Mouse (Mus musculus) ZHBTc4 (cell line): ENCODE results near the gene Nhlrc1.

ENCODE experiments used
- DNase-seq: peaks from one replicate; pipeline ENCODE4 v3.0.0-alpha.2; 2011; ENCODE audit warnings: low read depth, low spot score

Gene Nhlrc1

GRCm38 (mm10) chr13:47013740-47014139, 910 bp downstream of the Nhlrc1 start:
- DNase-seq: no peak

GRCm38 (mm10) chr13:47001590-47001989, 13.1 kb downstream of the Nhlrc1 start:
- peak; percentile 43 for DNase-seq

GRCm38 (mm10) chr13:46999498-46999897, 15.2 kb downstream of the Nhlrc1 start:
- DNase-seq: no peak

- DNase-seq: no peak
These were observed 17.3 kb downstream of the Nhlrc1 start for GRCm38 (mm10) chr13:46997355-46997754.

- no peak for DNase-seq
These were observed 21.4 kb downstream of the Nhlrc1 start for GRCm38 (mm10) chr13:46993274-46993551.

- DNase-seq: no peak
These were observed 22.0 kb downstream of the Nhlrc1 start for GRCm38 (mm10) chr13:46992516-46993273.

- DNase-seq: no peak
These were observed 24.2 kb downstream of the Nhlrc1 start for GRCm38 (mm10) chr13:46990376-46991011.

- DNase-seq: no peak
These were observed 26.7 kb downstream of the Nhlrc1 start for GRCm38 (mm10) chr13:46987941-46988340.

- no peak for DNase-seq
These were observed 28.4 kb downstream of the Nhlrc1 start for GRCm38 (mm10) chr13:46986208-46986607.

- DNase-seq: no peak
These were observed 30.8 kb downstream of the Nhlrc1 start for GRCm38 (mm10) chr13:46983878-46984277.

- DNase-seq: no peak
These were observed 34.7 kb downstream of the Nhlrc1 start for GRCm38 (mm10) chr13:46979836-46980490.

GRCm38 (mm10) chr13:46976532-46976931, 38.1 kb downstream of the Nhlrc1 start:
- DNase-seq: peak; percentile 39

- no peak for DNase-seq
These were observed 38.7 kb downstream of the Nhlrc1 start for GRCm38 (mm10) chr13:46975930-46976329.

- peak; percentile 86 for DNase-seq
These were observed 39.6 kb downstream of the Nhlrc1 start for GRCm38 (mm10) chr13:46975031-46975551.

GRCm38 (mm10) chr13:46970286-46970945, 44.2 kb downstream of the Nhlrc1 start:
- no peak for DNase-seq

GRCm38 (mm10) chr13:46968626-46969025, 46.0 kb downstream of the Nhlrc1 start:
- no peak for DNase-seq

GRCm38 (mm10) chr13:46967308-46967707, 47.3 kb downstream of the Nhlrc1 start:
- DNase-seq: no peak
